ENCODE assay signal across 8 mouse cellular contexts in the genomic region with DNA sequence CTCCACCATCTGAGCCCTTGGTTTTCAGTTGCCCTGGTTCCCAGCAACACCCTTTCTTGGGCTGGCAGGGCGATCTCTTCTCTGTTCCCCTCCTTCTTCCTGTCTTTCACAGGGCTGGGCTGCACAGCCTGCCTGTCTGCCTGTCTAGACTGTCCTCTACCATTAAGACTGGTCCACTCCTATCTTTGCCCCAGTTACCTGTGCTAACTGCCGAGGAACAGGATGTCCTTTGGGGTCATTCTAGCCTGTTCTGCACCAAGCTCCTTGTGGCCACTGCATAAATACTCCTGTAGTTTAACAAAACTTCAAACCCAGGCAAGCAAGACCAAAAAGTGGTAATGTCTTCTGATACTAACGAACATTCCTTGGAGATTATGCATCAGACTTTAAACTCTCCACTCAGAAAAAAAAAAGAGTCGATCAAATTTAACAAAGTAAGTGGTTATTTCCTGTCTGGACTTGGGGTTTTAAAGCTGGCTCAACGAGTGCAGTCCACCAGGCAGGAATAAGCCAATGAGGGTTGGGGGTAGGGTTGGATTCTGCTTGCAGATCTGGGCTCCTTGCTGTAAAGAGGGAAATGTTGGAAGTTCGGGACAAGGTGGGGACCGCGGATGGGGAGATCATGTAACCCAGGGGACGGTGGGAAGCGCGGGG. TPM values are rescaled to one million over a fixed set of nuclear protein-coding genes. Genes with fewer than 3 reads are reported as not detected.
A peak's percentile ranks its signal among the peaks of the same experiment; 100 is the strongest.
DNase-seq lines count a peak whose midpoint lies in the region; ATAC-seq and TF ChIP-seq lines count a peak whose summit lies in the region.

A gene (plus strand): TSS at position 210 of the 654 bp plus-strand sequence.

- peaks cover 28% of the 10 kb centered on the region for H3K27me3 ChIP-seq in erythroblast, embryonic 14.5 days (ENCODE audit: control insufficient read depth)
- no peaks in the 10 kb centered on the region for H3K27me3 ChIP-seq in kidney, postnatal 0 days (ENCODE audit: insufficient read depth, low read length)
- H3K27me3 ChIP-seq in midbrain, postnatal 0 days (ENCODE audit: insufficient read depth, low read length) = peaks cover 12% of the 10 kb centered on the region

- peak within 1 kb of the TSS; percentile 51 for H3K4me3 ChIP-seq in erythroblast, embryonic 14.5 days (replicated peaks)
- peak within 1 kb of the TSS; percentile 60 for H3K4me3 ChIP-seq in kidney, postnatal 0 days (replicated peaks; ENCODE audit: low read depth, low read length)
- H3K4me3 ChIP-seq in midbrain, postnatal 0 days (ENCODE audit: low read depth, low read length) = peak within 1 kb of the TSS; percentile 46

- peak; percentile 12 for DNase-seq in ovary, postnatal 10 days (ENCODE audit: low spot score)
- DNase-seq in ovary, postnatal 14 days (ENCODE audit: low spot score) = no peak
- no peak for DNase-seq in kidney, postnatal 0 days (ENCODE audit: low spot score)
- no peak for DNase-seq in midbrain, postnatal 0 days (ENCODE audit: low spot score)
- no peak for DNase-seq in thymus, postnatal 36 days
- no peak for DNase-seq in B cell, adult 2 months

- peak within 1 kb of the TSS; percentile 87 for H3K27ac ChIP-seq in kidney, postnatal 0 days
- no peak within 1 kb of the TSS for H3K27ac ChIP-seq in midbrain, postnatal 0 days (ENCODE audit: low read depth, low read length)

- H3K4me1 ChIP-seq in erythroblast, embryonic 14.5 days (ENCODE audit: control insufficient read depth) = no peaks in the 10 kb centered on the region
- peaks cover 10% of the 10 kb centered on the region for H3K4me1 ChIP-seq in kidney, postnatal 0 days (replicated peaks; ENCODE audit: insufficient read depth, low read length)
- H3K4me1 ChIP-seq in midbrain, postnatal 0 days (ENCODE audit: insufficient read depth, low read length) = no peaks in the 10 kb centered on the region

- TF ChIP-seq CTCF in kidney, postnatal 0 days (IDR thresholded peaks at IDR 0.05; ENCODE audit: low read depth) = no peak
- no peak for TF ChIP-seq CTCF in midbrain, postnatal 0 days (IDR thresholded peaks at IDR 0.05)

- H3K4me2 ChIP-seq in kidney, postnatal 0 days (ENCODE audit: low read length) = peak within 1 kb of the TSS; percentile 90
- peak within 1 kb of the TSS; percentile 99 for H3K4me2 ChIP-seq in midbrain, postnatal 0 days (ENCODE audit: low read depth, low read length, poor library complexity, severe bottlenecking)

- 6% methylated on average over 11 of the region's 11 CpGs for WGBS in kidney, postnatal 0 days
- WGBS in midbrain, postnatal 0 days = 18% methylated on average over 11 of the region's 11 CpGs

- no peaks in the 10 kb centered on the region; the same call in 1 of the 2 replicates for H3K36me3 ChIP-seq in erythroblast, embryonic 14.5 days (ENCODE audit: control insufficient read depth)
- no peaks in the 10 kb centered on the region for H3K36me3 ChIP-seq in kidney, postnatal 0 days (ENCODE audit: insufficient read depth, low read length)
- H3K36me3 ChIP-seq in midbrain, postnatal 0 days (ENCODE audit: insufficient read depth, low read length) = no peaks in the 10 kb centered on the region

- H3K9me3 ChIP-seq in erythroblast, embryonic 14.5 days (ENCODE audit: control insufficient read depth, low read length) = no peaks in the 10 kb centered on the region
- H3K9me3 ChIP-seq in kidney, postnatal 0 days (replicated peaks; ENCODE audit: low read length) = no peaks in the 10 kb centered on the region
- H3K9me3 ChIP-seq in midbrain, postnatal 0 days (ENCODE audit: low read length) = no peaks in the 10 kb centered on the region

- ATAC-seq in erythroblast, adult 5-6 weeks (replicated peaks; ENCODE audit: low FRiP score, poor library complexity, severe bottlenecking) = no peak
- ATAC-seq in kidney, postnatal 0 days (replicated peaks; ENCODE audit: low FRiP score, low read depth) = no peak
- no peak for ATAC-seq in midbrain, postnatal 0 days (ENCODE audit: low FRiP score)

- peak within 1 kb of the TSS; percentile 75 for H3K9ac ChIP-seq in kidney, postnatal 0 days (ENCODE audit: low read depth, low read length)
- H3K9ac ChIP-seq in midbrain, postnatal 0 days (replicated peaks; ENCODE audit: low read length, poor library complexity, severe bottlenecking) = 0 out of 2 replicates have a peak within 1 kb of the TSS, but pooled peaks have one; percentile 29

RNA-seq across cellular contexts. Expression of the gene that starts here (rescaled TPM):
- polyA plus RNA-seq in erythroblast, embryonic 14.5 days (2012) = 0.05 and 0.20 TPM in 2 replicates
- total RNA-seq in erythroblast, adult 5-6 weeks (2015; ENCODE audit: low replicate concordance) = not detected in 2 replicates
- not detected in 2 replicates for total RNA-seq in erythroblast, adult 5-6 weeks (2017; ENCODE audit: low replicate concordance)
- polyA plus RNA-seq in kidney, postnatal 0 days (2015; fragmentation: Nextera tagmentation; extraction: Ambion mirVana) = 60.8 and 62.5 TPM in 2 replicates
- 0.66 and 2.8 TPM in 2 replicates for total RNA-seq in midbrain, postnatal 0 days (2014; rRNA removed)
- polyA plus RNA-seq in midbrain, postnatal 0 days (2015; fragmentation: Nextera tagmentation; extraction: Ambion mirVana) = 0.64 and 0.91 TPM in 2 replicates

Comparison
In these comparisons a context has a peak if more than half of its experiments do, and no peak if none do; other contexts are left out.
1. RNA of the gene that starts here (polyA plus RNA-seq): 60.8 to 62.5 TPM in kidney, postnatal 0 days; 0.64 to 0.91 TPM in midbrain, postnatal 0 days and 0.05 to 0.20 TPM in erythroblast, embryonic 14.5 days; every median in the first group is over 10 times any median in the second.
2. Peak in every context shown above with its lines, with median percentiles within 50 percentile points of each other: H3K4me3 ChIP-seq.